Mouse (Mus musculus) kidney, adult 2 months (tissue): ENCODE measurements at regions not wholly inside any gene's neighbourhood (a gene's known extent, or its start where the extent isn't known, plus 50 kb on each side); places are given as distances from the start of the nearest gene placed in this dataset.
A peak's percentile ranks its signal among the peaks of the same experiment; 100 is the strongest.
"Not testable (repeated sequence)": the region's sequence is repeated elsewhere in the genome, so short reads cannot be mapped to it uniquely, and the experiment has no call there.

Experiments used
- DNase-seq: peaks from one replicate; pipeline ENCODE4 v3.0.0; 2021
- H3K27ac ChIP-seq: fragments of 200-500 bp; 2 replicates; pipeline ENCODE4 v1.5.1; 2012; ENCODE audit warnings: low read depth, low read length, control low read depth, inconsistent platforms; ENCODE audit not compliant: insufficient read depth
- H3K27me3 ChIP-seq: fragments of 200-500 bp; replicated peaks from 2 replicates; pipeline ENCODE4 v1.6.1; 2012; ENCODE audit warnings: mild to moderate bottlenecking, moderate library complexity, low read length, inconsistent platforms; ENCODE audit not compliant: control insufficient read depth, insufficient read depth
- H3K36me3 ChIP-seq: fragments of 200-500 bp; 2 replicates; pipeline ENCODE4 v1.6.1; 2012; ENCODE audit warnings: mild to moderate bottlenecking, moderate library complexity, low read length, inconsistent platforms; ENCODE audit not compliant: control insufficient read depth, insufficient read depth
- H3K4me1 ChIP-seq: fragments of 200-500 bp; 2 replicates; pipeline ENCODE4 v1.6.1; 2011; ENCODE audit warnings: low read length; ENCODE audit not compliant: control insufficient read depth, insufficient read depth
- H3K4me3 ChIP-seq: fragments of 200-500 bp; 2 replicates; pipeline ENCODE4 v1.5.1; 2011; ENCODE audit warnings: mild to moderate bottlenecking, low read depth, low read length, control low read depth; ENCODE audit not compliant: insufficient read depth
- CTCF ChIP-seq: fragments of 200-500 bp; conservative IDR thresholded peaks from 2 replicates; pipeline ENCODE4 v1.5.1; 2011; ENCODE audit warnings: low read depth, mild to moderate bottlenecking, control low read depth, low read length, moderate library complexity, mixed read lengths; ENCODE audit not compliant: insufficient read depth, insufficient read length
- POLR2A ChIP-seq: fragments of 200-500 bp; IDR thresholded peaks from one replicate; pipeline ENCODE4 v1.6.1; 2011; ENCODE audit warnings: low read depth, low read length, control low read depth
- WGBS: fragments of 180-500 bp; shearing (Covaris S2); methylation state at CpG from one replicate; pipeline ENCODE4 v1.1.7; 2018; 5-methylcytosine and 5-hydroxymethylcytosine counted together

- H3K27me3 ChIP-seq = no peaks in the 10 kb centered on the region
- H3K27ac ChIP-seq = no peak overlapping the region
- no peak overlapping the region for H3K4me3 ChIP-seq
- TF ChIP-seq POLR2A = no peak
- TF ChIP-seq CTCF = no peak
- no peaks in the 10 kb centered on the region for H3K36me3 ChIP-seq
- no peaks in the 10 kb centered on the region for H3K4me1 ChIP-seq
- peak; percentile 4 for DNase-seq
- 30% methylated on average over 3 of the region's 3 CpGs for WGBS
Observed at GRCm38 (mm10) chr13:6955713-6956112, 307.1 kb upstream of the Pfkp start.

- DNase-seq = no peak
Observed at GRCm38 (mm10) chr13:6924136-6924535, 275.6 kb upstream of the Pfkp start.

GRCm38 (mm10) chr13:6922357-6922721 is 273.8 kb upstream of the Pfkp start:
- H3K27me3 ChIP-seq = no peaks in the 10 kb centered on the region
- no peak for DNase-seq
- no peak overlapping the region for H3K4me3 ChIP-seq
- 56% methylated on average over 2 of the region's 2 CpGs for WGBS
- H3K36me3 ChIP-seq = no peaks in the 10 kb centered on the region
- no peak overlapping the region for H3K27ac ChIP-seq
- no peaks in the 10 kb centered on the region for H3K4me1 ChIP-seq
- TF ChIP-seq POLR2A = no peak
- TF ChIP-seq CTCF = no peak

More at GRCm38 (mm10) chr13:6924136-6924535, 275.6 kb upstream of the Pfkp start:
- TF ChIP-seq POLR2A (no peak), CTCF (no peak)
- Histone ChIP-seq H3K36me3 (no peaks in the 10 kb centered on the region), H3K27ac (no peak overlapping the region), H3K4me3 (no peak overlapping the region), H3K27me3 (no peaks in the 10 kb centered on the region), H3K4me1 (no peaks in the 10 kb centered on the region)

GRCm38 (mm10) chr13:6921691-6922356 is 273.2 kb upstream of the Pfkp start:
- Histone ChIP-seq H3K36me3 (no peaks in the 10 kb centered on the region), H3K27ac (no peak overlapping the region), H3K4me3 (no peak overlapping the region), H3K4me1 (no peaks in the 10 kb centered on the region), H3K27me3 (no peaks in the 10 kb centered on the region)
- 42% methylated on average over 6 of the region's 6 CpGs for WGBS
- DNase-seq = no peak
- no peak for TF ChIP-seq CTCF
- TF ChIP-seq POLR2A = no peak

GRCm38 (mm10) chr13:6906000-6906399 is 257.4 kb upstream of the Pfkp start:
- DNase-seq = no peak
- Histone ChIP-seq H3K4me1 (no peaks in the 10 kb centered on the region), H3K36me3 (no peaks in the 10 kb centered on the region), H3K4me3 (no peak overlapping the region), H3K27ac (no peak overlapping the region), H3K27me3 (no peaks in the 10 kb centered on the region)
- no peak for TF ChIP-seq POLR2A
- TF ChIP-seq CTCF = no peak

GRCm38 (mm10) chr13:6901682-6902081 is 253.1 kb upstream of the Pfkp start:
- WGBS = 48% methylated on average over 2 of the region's 2 CpGs
- no peak for DNase-seq
- TF ChIP-seq CTCF (no peak), POLR2A (no peak)
- Histone ChIP-seq H3K27ac (no peak overlapping the region), H3K4me3 (no peak overlapping the region), H3K4me1 (no peaks in the 10 kb centered on the region), H3K27me3 (no peaks in the 10 kb centered on the region; the same call in 1 of the 2 replicates), H3K36me3 (no peaks in the 10 kb centered on the region)

- no peak for DNase-seq
- no peaks in the 10 kb centered on the region for H3K36me3 ChIP-seq
- no peak overlapping the region for H3K27ac ChIP-seq
- no peaks in the 10 kb centered on the region for H3K4me1 ChIP-seq
- no peaks in the 10 kb centered on the region; the same call in 1 of the 2 replicates for H3K27me3 ChIP-seq
- 61% methylated on average over 1 of the region's 1 CpGs for WGBS
- TF ChIP-seq POLR2A (no peak), CTCF (no peak)
- no peak overlapping the region for H3K4me3 ChIP-seq
Observed at GRCm38 (mm10) chr13:6897666-6898065, 249.1 kb upstream of the Pfkp start.

GRCm38 (mm10) chr13:6891458-6892076 is 243.0 kb upstream of the Pfkp start:
- no peak overlapping the region for H3K4me3 ChIP-seq
- DNase-seq = no peak
- TF ChIP-seq POLR2A (no peak), CTCF (no peak)
- 19% methylated on average over 5 of the region's 5 CpGs for WGBS
- no peaks in the 10 kb centered on the region for H3K27me3 ChIP-seq
- H3K4me1 ChIP-seq = no peaks in the 10 kb centered on the region
- H3K36me3 ChIP-seq = no peaks in the 10 kb centered on the region
- H3K27ac ChIP-seq = no peak overlapping the region

- not testable (repeated sequence) for H3K27ac ChIP-seq, H3K4me1 ChIP-seq, H3K27me3 ChIP-seq, DNase-seq, H3K36me3 ChIP-seq, H3K4me3 ChIP-seq
- WGBS = 84% methylated on average over 9 of the region's 9 CpGs
Observed at GRCm38 (mm10) chr13:6889446-6889845, 240.9 kb upstream of the Pfkp start.
